Mouse (Mus musculus): ENCODE results near the gene Plcb1. TPM values are rescaled to one million over a fixed set of nuclear protein-coding genes. Genes with fewer than 3 reads are reported as not detected.
A peak's percentile ranks its signal among the peaks of the same experiment; 100 is the strongest.

The Plcb1 gene
- total RNA-seq, 4 experiments from 2014 or later: 0.63 to 1.1 (median 0.90) TPM

- no peak for DNase-seq (ENCODE audit: low spot score in 2 of 2)
Measured at GRCm38 (mm10) chr2:134838185-134838584, 52.3 kb downstream of the Plcb1 start.

- no peak for DNase-seq (ENCODE audit: low spot score in 2 of 2)
Measured at GRCm38 (mm10) chr2:134838888-134839287, 53.0 kb downstream of the Plcb1 start.

- no peak for DNase-seq (ENCODE audit: low spot score in 2 of 2)
Measured at GRCm38 (mm10) chr2:134842883-134843282, 57.0 kb downstream of the Plcb1 start.

- DNase-seq (ENCODE audit: low spot score in 2 of 2): no peak
Measured at GRCm38 (mm10) chr2:134844391-134845238, 58.7 kb downstream of the Plcb1 start.

- DNase-seq (ENCODE audit: low spot score in 2 of 2): no peak
Measured at GRCm38 (mm10) chr2:134845239-134845738, 59.4 kb downstream of the Plcb1 start.

GRCm38 (mm10) chr2:134846555-134846954 is 60.7 kb downstream of the Plcb1 start:
- DNase-seq (ENCODE audit: low spot score in 2 of 2): no peak

GRCm38 (mm10) chr2:134851189-134852171 is 65.6 kb downstream of the Plcb1 start:
- no peak for DNase-seq (ENCODE audit: low spot score in 2 of 2)

GRCm38 (mm10) chr2:134856239-134856638 is 70.4 kb downstream of the Plcb1 start:
- no peak for DNase-seq (ENCODE audit: low spot score in 2 of 2)

- no peak for DNase-seq (ENCODE audit: low spot score in 2 of 2)
Measured at GRCm38 (mm10) chr2:134856691-134857090, 70.8 kb downstream of the Plcb1 start.

GRCm38 (mm10) chr2:134864985-134865645 is 79.2 kb downstream of the Plcb1 start:
- peak in 1 of 2 experiments; percentile 10 for DNase-seq (ENCODE audit: low spot score in 2 of 2)

- no peak for DNase-seq (ENCODE audit: low spot score in 2 of 2)
Measured at GRCm38 (mm10) chr2:134867381-134867780, 81.5 kb downstream of the Plcb1 start.

- DNase-seq (ENCODE audit: low spot score in 2 of 2): no peak
Measured at GRCm38 (mm10) chr2:134871692-134872489, 86.0 kb downstream of the Plcb1 start.

GRCm38 (mm10) chr2:134872490-134872781 is 86.6 kb downstream of the Plcb1 start:
- no peak for DNase-seq (ENCODE audit: low spot score in 2 of 2)

- DNase-seq (ENCODE audit: low spot score in 2 of 2): no peak
Measured at GRCm38 (mm10) chr2:134877148-134877547, 91.3 kb downstream of the Plcb1 start.

GRCm38 (mm10) chr2:134891207-134891606 is 105.3 kb downstream of the Plcb1 start:
- no peak for DNase-seq (ENCODE audit: low spot score in 2 of 2)

- no peak for DNase-seq (ENCODE audit: low spot score in 2 of 2)
Measured at GRCm38 (mm10) chr2:134894776-134895175, 108.9 kb downstream of the Plcb1 start.

- DNase-seq (ENCODE audit: low spot score in 2 of 2): no peak
Measured at GRCm38 (mm10) chr2:134896196-134896595, 110.3 kb downstream of the Plcb1 start.

- no peak for DNase-seq (ENCODE audit: low spot score in 2 of 2)
Measured at GRCm38 (mm10) chr2:134897083-134897482, 111.2 kb downstream of the Plcb1 start.

GRCm38 (mm10) chr2:134901521-134901920 is 115.7 kb downstream of the Plcb1 start:
- DNase-seq (ENCODE audit: low spot score in 2 of 2): no peak

GRCm38 (mm10) chr2:134910882-134911281 is 125.0 kb downstream of the Plcb1 start:
- DNase-seq (ENCODE audit: low spot score in 2 of 2): no peak

GRCm38 (mm10) chr2:134911360-134911759 is 125.5 kb downstream of the Plcb1 start:
- DNase-seq (ENCODE audit: low spot score in 2 of 2): no peak

All from gastrocnemius, adult 8-10 months (tissue).